Mouse (Mus musculus): ENCODE results near the gene Prc1. TPM values are rescaled to one million over a fixed set of nuclear protein-coding genes. Genes with fewer than 3 reads are reported as not detected.

Prc1 gene
- polyA plus RNA-seq, 1 experiment, result 258 TPM

DNA sequence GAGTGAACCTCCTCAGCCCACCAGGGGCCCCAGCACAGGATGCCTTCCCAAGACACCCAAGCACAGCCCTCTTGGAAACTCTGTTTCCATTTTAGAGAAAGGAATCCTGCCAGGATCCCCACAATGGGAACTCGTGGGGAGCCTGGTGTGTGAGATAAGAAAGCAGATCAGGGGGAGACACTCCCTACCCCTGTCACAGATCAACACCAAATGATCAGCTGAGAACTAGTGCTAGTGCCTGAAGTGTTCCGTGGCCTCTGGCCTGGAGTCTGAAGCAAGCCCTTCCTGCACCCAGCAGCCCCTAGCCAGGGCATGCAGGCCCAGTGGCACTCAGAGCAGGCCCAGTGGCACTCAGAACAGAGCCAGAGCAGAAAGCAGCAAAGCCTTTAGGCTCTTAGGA is 56.6 kb downstream of the Prc1 start:
- no peak for TF ChIP-seq CTCF (IDR thresholded peaks at IDR 0.05; ENCODE audit: low read depth, low read length)
- TF ChIP-seq POLR2A (IDR thresholded peaks at IDR 0.05; ENCODE audit: insufficient read depth, low read length), result no peak
- TF ChIP-seq EP300 (IDR thresholded peaks at IDR 0.05; ENCODE audit: insufficient read depth, low read depth, low read length), result no peak
- Histone ChIP-seq H3K27ac (ENCODE audit: insufficient read depth, low read length) (no peak overlapping the region), H3K36me3 (ENCODE audit: control insufficient read depth, insufficient read depth, low read length, poor library complexity, severe bottlenecking) (no peaks in the 10 kb centered on the region), H3K9me3 (replicated peaks; ENCODE audit: control insufficient read depth, insufficient read depth, low read length, poor library complexity, severe bottlenecking) (no peaks in the 10 kb centered on the region), H3K4me1 (ENCODE audit: control insufficient read depth, insufficient read depth, low read length) (peaks cover 4% of the 10 kb centered on the region), H3K9ac (ENCODE audit: low read depth, poor library complexity, severe bottlenecking) (no peak overlapping the region), H3K4me3 (ENCODE audit: low read depth, low read length) (no peak overlapping the region), H3K27me3 (ENCODE audit: control insufficient read depth, insufficient read depth, low read length, poor library complexity, severe bottlenecking) (no peaks in the 10 kb centered on the region)

DNA sequence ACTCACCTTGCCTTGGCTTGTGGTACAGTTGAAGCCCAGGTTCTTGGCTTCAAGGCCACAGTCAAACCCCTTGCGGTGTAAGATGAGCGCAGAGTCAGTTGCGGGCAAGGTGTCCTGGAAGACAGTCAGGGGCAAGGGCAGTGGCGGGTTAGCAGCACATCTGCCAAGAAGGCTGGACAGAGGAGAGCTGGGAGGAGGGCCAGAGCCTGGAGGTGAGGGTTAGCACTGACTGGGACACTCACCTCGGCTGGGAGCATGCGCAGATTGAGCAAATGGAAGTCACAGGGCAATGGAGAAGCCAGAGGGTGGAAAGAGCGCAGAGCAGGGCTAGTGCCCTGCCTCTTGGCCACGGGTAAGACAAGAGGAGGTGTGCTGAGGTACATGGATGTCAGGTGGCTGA is 58.7 kb downstream of the Prc1 start:
- H3K9ac ChIP-seq (ENCODE audit: low read depth, poor library complexity, severe bottlenecking), result no peak overlapping the region
- no peaks in the 10 kb centered on the region for H3K27me3 ChIP-seq (ENCODE audit: control insufficient read depth, insufficient read depth, low read length, poor library complexity, severe bottlenecking)
- TF ChIP-seq POLR2A (IDR thresholded peaks at IDR 0.05; ENCODE audit: insufficient read depth, low read length), result no peak
- no peak for TF ChIP-seq CTCF (IDR thresholded peaks at IDR 0.05; ENCODE audit: low read depth, low read length)
- no peak for TF ChIP-seq EP300 (IDR thresholded peaks at IDR 0.05; ENCODE audit: insufficient read depth, low read depth, low read length)
- H3K4me3 ChIP-seq (ENCODE audit: low read depth, low read length), result no peak overlapping the region
- no peaks in the 10 kb centered on the region for H3K9me3 ChIP-seq (replicated peaks; ENCODE audit: control insufficient read depth, insufficient read depth, low read length, poor library complexity, severe bottlenecking)
- H3K4me1 ChIP-seq (ENCODE audit: control insufficient read depth, insufficient read depth, low read length), result peaks cover 2% of the 10 kb centered on the region
- no peak overlapping the region for H3K27ac ChIP-seq (ENCODE audit: insufficient read depth, low read length)
- H3K36me3 ChIP-seq (ENCODE audit: control insufficient read depth, insufficient read depth, low read length, poor library complexity, severe bottlenecking), result no peaks in the 10 kb centered on the region

DNA sequence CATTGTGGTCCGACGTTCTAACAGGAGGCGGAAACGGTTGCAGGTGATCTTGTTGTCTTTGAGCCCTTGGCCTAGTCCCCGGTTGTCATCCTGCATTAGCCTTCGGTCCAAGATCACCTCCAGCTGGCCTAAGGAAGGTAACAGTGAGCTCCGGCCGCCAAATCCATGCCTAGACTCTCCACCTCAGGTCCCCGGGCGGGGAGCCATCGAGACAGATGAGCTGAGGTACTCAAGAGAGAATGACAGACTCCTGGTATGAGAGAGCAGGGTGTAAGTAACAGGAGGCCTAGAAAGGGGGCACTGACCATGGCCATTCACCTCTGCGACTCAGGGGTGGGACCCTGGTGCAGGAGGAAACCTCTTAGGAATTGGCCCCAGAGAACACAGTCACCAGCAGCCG is 62.1 kb downstream of the Prc1 start:
- H3K36me3 ChIP-seq (ENCODE audit: control insufficient read depth, insufficient read depth, low read length, poor library complexity, severe bottlenecking), result no peaks in the 10 kb centered on the region
- H3K9ac ChIP-seq (ENCODE audit: low read depth, poor library complexity, severe bottlenecking), result no peak overlapping the region
- no peak overlapping the region for H3K4me3 ChIP-seq (ENCODE audit: low read depth, low read length)
- H3K9me3 ChIP-seq (replicated peaks; ENCODE audit: control insufficient read depth, insufficient read depth, low read length, poor library complexity, severe bottlenecking), result no peaks in the 10 kb centered on the region
- TF ChIP-seq CTCF (IDR thresholded peaks at IDR 0.05; ENCODE audit: low read depth, low read length) (no peak), EP300 (IDR thresholded peaks at IDR 0.05; ENCODE audit: insufficient read depth, low read depth, low read length) (no peak), POLR2A (IDR thresholded peaks at IDR 0.05; ENCODE audit: insufficient read depth, low read length) (no peak)
- H3K27me3 ChIP-seq (ENCODE audit: control insufficient read depth, insufficient read depth, low read length, poor library complexity, severe bottlenecking), result no peaks in the 10 kb centered on the region
- no peak overlapping the region for H3K27ac ChIP-seq (ENCODE audit: insufficient read depth, low read length)
- H3K4me1 ChIP-seq (ENCODE audit: control insufficient read depth, insufficient read depth, low read length), result no peaks in the 10 kb centered on the region

DNA sequence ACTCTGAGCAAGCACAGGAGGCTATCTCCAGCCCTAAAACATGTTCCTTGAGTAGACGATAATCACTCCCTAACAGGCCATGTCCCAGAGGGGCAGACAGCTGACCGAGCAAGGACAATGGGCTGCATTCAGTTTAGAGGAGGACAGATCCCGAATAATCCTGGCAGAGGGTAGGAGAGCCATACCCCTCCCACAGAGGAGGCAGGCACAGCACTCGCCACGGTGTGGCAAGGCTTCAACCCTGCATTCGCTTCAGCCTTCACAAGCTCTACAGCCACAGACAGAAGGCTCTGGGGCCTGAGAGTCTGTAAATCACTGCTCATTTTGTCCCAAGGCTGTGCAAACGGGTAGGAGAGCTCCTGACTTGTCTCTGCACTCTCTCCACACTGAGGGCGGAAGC is 62.9 kb downstream of the Prc1 start:
- Histone ChIP-seq H3K4me1 (ENCODE audit: control insufficient read depth, insufficient read depth, low read length) (no peaks in the 10 kb centered on the region), H3K27me3 (ENCODE audit: control insufficient read depth, insufficient read depth, low read length, poor library complexity, severe bottlenecking) (no peaks in the 10 kb centered on the region), H3K9me3 (replicated peaks; ENCODE audit: control insufficient read depth, insufficient read depth, low read length, poor library complexity, severe bottlenecking) (no peaks in the 10 kb centered on the region), H3K4me3 (ENCODE audit: low read depth, low read length) (no peak overlapping the region), H3K9ac (ENCODE audit: low read depth, poor library complexity, severe bottlenecking) (no peak overlapping the region), H3K36me3 (ENCODE audit: control insufficient read depth, insufficient read depth, low read length, poor library complexity, severe bottlenecking) (no peaks in the 10 kb centered on the region), H3K27ac (ENCODE audit: insufficient read depth, low read length) (no peak overlapping the region)
- TF ChIP-seq EP300 (IDR thresholded peaks at IDR 0.05; ENCODE audit: insufficient read depth, low read depth, low read length) (no peak), CTCF (IDR thresholded peaks at IDR 0.05; ENCODE audit: low read depth, low read length) (no peak), POLR2A (IDR thresholded peaks at IDR 0.05; ENCODE audit: insufficient read depth, low read length) (no peak)

DNA sequence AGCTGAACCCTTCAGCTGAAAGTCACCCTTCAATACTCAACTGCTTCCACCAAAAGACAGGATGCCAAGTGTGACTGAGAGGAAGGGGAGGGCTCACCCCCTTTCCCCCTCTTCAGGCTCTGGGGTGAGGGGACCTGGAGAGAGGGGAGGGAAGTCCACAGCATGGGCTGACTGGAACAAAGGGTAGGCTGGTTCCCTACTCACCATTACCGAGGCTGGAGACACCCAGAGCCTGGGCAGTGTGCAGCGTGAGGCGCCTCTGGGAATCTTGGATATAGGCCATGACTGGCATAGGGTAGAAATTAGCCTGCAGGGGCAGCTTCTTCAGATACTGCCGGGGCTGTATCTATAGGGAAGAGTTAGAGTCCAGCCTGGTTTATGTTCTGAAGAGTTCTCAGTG is 63.8 kb downstream of the Prc1 start:
- no peaks in the 10 kb centered on the region for H3K27me3 ChIP-seq (ENCODE audit: control insufficient read depth, insufficient read depth, low read length, poor library complexity, severe bottlenecking)
- H3K27ac ChIP-seq (ENCODE audit: insufficient read depth, low read length), result no peak overlapping the region
- no peak overlapping the region for H3K4me3 ChIP-seq (ENCODE audit: low read depth, low read length)
- no peaks in the 10 kb centered on the region for H3K36me3 ChIP-seq (ENCODE audit: control insufficient read depth, insufficient read depth, low read length, poor library complexity, severe bottlenecking)
- H3K9ac ChIP-seq (ENCODE audit: low read depth, poor library complexity, severe bottlenecking), result no peak overlapping the region
- H3K4me1 ChIP-seq (ENCODE audit: control insufficient read depth, insufficient read depth, low read length), result no peaks in the 10 kb centered on the region
- TF ChIP-seq POLR2A (IDR thresholded peaks at IDR 0.05; ENCODE audit: insufficient read depth, low read length) (no peak), CTCF (IDR thresholded peaks at IDR 0.05; ENCODE audit: low read depth, low read length) (no peak), EP300 (IDR thresholded peaks at IDR 0.05; ENCODE audit: insufficient read depth, low read depth, low read length) (no peak)
- no peaks in the 10 kb centered on the region for H3K9me3 ChIP-seq (replicated peaks; ENCODE audit: control insufficient read depth, insufficient read depth, low read length, poor library complexity, severe bottlenecking)

DNA sequence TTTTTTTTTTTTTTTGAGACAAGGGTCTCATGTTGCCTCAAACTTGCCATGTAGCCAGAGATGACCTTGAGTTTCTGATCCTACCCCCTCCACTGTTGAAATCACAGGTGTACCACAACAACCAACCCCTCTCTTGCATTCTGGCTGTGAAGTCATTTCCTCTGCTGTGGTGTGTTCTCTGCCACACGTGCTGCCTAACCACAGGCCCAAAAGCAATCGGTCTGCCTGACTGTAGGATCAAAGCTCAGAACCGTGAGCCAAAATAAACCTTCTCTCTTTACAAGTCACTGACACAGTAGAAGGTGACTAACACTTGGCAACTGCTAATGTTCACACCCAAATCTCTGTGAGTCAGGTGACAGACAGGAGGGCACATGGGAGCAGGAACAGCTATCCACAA is 66.2 kb downstream of the Prc1 start:
- Histone ChIP-seq H3K27me3 (ENCODE audit: control insufficient read depth, insufficient read depth, low read length, poor library complexity, severe bottlenecking) (no peaks in the 10 kb centered on the region), H3K9ac (ENCODE audit: low read depth, poor library complexity, severe bottlenecking) (no peak overlapping the region), H3K4me3 (ENCODE audit: low read depth, low read length) (no peak overlapping the region), H3K27ac (ENCODE audit: insufficient read depth, low read length) (no peak overlapping the region), H3K4me1 (ENCODE audit: control insufficient read depth, insufficient read depth, low read length) (no peaks in the 10 kb centered on the region), H3K36me3 (ENCODE audit: control insufficient read depth, insufficient read depth, low read length, poor library complexity, severe bottlenecking) (no peaks in the 10 kb centered on the region), H3K9me3 (replicated peaks; ENCODE audit: control insufficient read depth, insufficient read depth, low read length, poor library complexity, severe bottlenecking) (no peaks in the 10 kb centered on the region)
- TF ChIP-seq CTCF (IDR thresholded peaks at IDR 0.05; ENCODE audit: low read depth, low read length) (no peak), EP300 (IDR thresholded peaks at IDR 0.05; ENCODE audit: insufficient read depth, low read depth, low read length) (no peak), POLR2A (IDR thresholded peaks at IDR 0.05; ENCODE audit: insufficient read depth, low read length) (no peak)
